Mouse (Mus musculus): ENCODE measurements around the gene Fam98c. TPM values are rescaled to one million over a fixed set of nuclear protein-coding genes. Genes with fewer than 3 reads are reported as not detected.

Gene Fam98c
- polyA plus RNA-seq, 1 experiment from 2014 or later: 28.3 TPM

- Histone ChIP-seq H3K27me3 (ENCODE audit: control insufficient read depth, insufficient read depth, low read depth, low read length) (peaks cover 4% of the 10 kb centered on the region), H3K27ac (ENCODE audit: low read length) (no peak overlapping the region), H3K4me1 (ENCODE audit: control insufficient read depth, insufficient read depth, low read length) (peaks cover 5% of the 10 kb centered on the region), H3K4me3 (ENCODE audit: low read depth, low read length) (no peak overlapping the region), H3K9ac (ENCODE audit: low read depth, low read length) (no peak overlapping the region), H3K4me2 (ENCODE audit: low read length) (no peak overlapping the region), H3K36me3 (ENCODE audit: control insufficient read depth, insufficient read depth, low read length) (no peaks in the 10 kb centered on the region; the same call in 1 of the 2 replicates), H3K9me3 (replicated peaks; ENCODE audit: control insufficient read depth, low read length, poor library complexity, severe bottlenecking) (no peaks in the 10 kb centered on the region)
- no peak for ATAC-seq
- WGBS: 28% methylated on average over 9 of the region's 9 CpGs
Measured at GRCm38 (mm10) chr7:29162750-29163525, 6.9 kb upstream of the Fam98c start.

GRCm38 (mm10) chr7:29162294-29162693 is 6.3 kb upstream of the Fam98c start:
- H3K36me3 ChIP-seq (ENCODE audit: control insufficient read depth, insufficient read depth, low read length): no peaks in the 10 kb centered on the region; the same call in 1 of the 2 replicates
- WGBS: 85% methylated on average over 5 of the region's 5 CpGs
- ATAC-seq: no peak
- no peaks in the 10 kb centered on the region for H3K4me1 ChIP-seq (ENCODE audit: control insufficient read depth, insufficient read depth, low read length)
- no peak overlapping the region for H3K4me2 ChIP-seq (ENCODE audit: low read length)
- no peak overlapping the region for H3K9ac ChIP-seq (ENCODE audit: low read depth, low read length)
- H3K4me3 ChIP-seq (ENCODE audit: low read depth, low read length): no peak overlapping the region
- H3K27ac ChIP-seq (ENCODE audit: low read length): no peak overlapping the region
- peaks cover 4% of the 10 kb centered on the region for H3K27me3 ChIP-seq (ENCODE audit: control insufficient read depth, insufficient read depth, low read depth, low read length)
- no peaks in the 10 kb centered on the region for H3K9me3 ChIP-seq (replicated peaks; ENCODE audit: control insufficient read depth, low read length, poor library complexity, severe bottlenecking)

- no peak for ATAC-seq
- H3K4me3 ChIP-seq (ENCODE audit: low read depth, low read length): no peak overlapping the region
- no peak overlapping the region for H3K27ac ChIP-seq (ENCODE audit: low read length)
- WGBS: 0% methylated on average over 5 of the region's 5 CpGs
- H3K9me3 ChIP-seq (replicated peaks; ENCODE audit: control insufficient read depth, low read length, poor library complexity, severe bottlenecking): no peaks in the 10 kb centered on the region
- H3K27me3 ChIP-seq (ENCODE audit: control insufficient read depth, insufficient read depth, low read depth, low read length): peaks cover 4% of the 10 kb centered on the region
- H3K4me1 ChIP-seq (ENCODE audit: control insufficient read depth, insufficient read depth, low read length): peaks cover 8% of the 10 kb centered on the region
- H3K4me2 ChIP-seq (ENCODE audit: low read length): no peak overlapping the region
- H3K36me3 ChIP-seq (ENCODE audit: control insufficient read depth, insufficient read depth, low read length): no peaks in the 10 kb centered on the region
- no peak overlapping the region for H3K9ac ChIP-seq (ENCODE audit: low read depth, low read length)
Measured at GRCm38 (mm10) chr7:29158264-29158663, 2.2 kb upstream of the Fam98c start.

- H3K4me1 ChIP-seq (ENCODE audit: control insufficient read depth, insufficient read depth, low read length): peaks cover 8% of the 10 kb centered on the region
- 8% methylated on average over 35 of the region's 37 CpGs for WGBS
- H3K27me3 ChIP-seq (ENCODE audit: control insufficient read depth, insufficient read depth, low read depth, low read length): peaks cover 4% of the 10 kb centered on the region
- peak overlapping the region; percentile 91 for H3K27ac ChIP-seq (ENCODE audit: low read length)
- peak; percentile 92 for ATAC-seq
- peak overlapping the region; percentile 81 for H3K4me3 ChIP-seq (ENCODE audit: low read depth, low read length)
- H3K9ac ChIP-seq (ENCODE audit: low read depth, low read length): peak overlapping the region; percentile 78
- H3K36me3 ChIP-seq (ENCODE audit: control insufficient read depth, insufficient read depth, low read length): no peaks in the 10 kb centered on the region
- peak overlapping the region; percentile 92 for H3K4me2 ChIP-seq (ENCODE audit: low read length)
- no peaks in the 10 kb centered on the region for H3K9me3 ChIP-seq (replicated peaks; ENCODE audit: control insufficient read depth, low read length, poor library complexity, severe bottlenecking)
Measured at GRCm38 (mm10) chr7:29155196-29155837, 717 bp downstream of the Fam98c start.

GRCm38 (mm10) chr7:29154018-29154720 is 1.9 kb downstream of the Fam98c start:
- 95% methylated on average over 14 of the region's 14 CpGs for WGBS
- peaks cover 8% of the 10 kb centered on the region for H3K4me1 ChIP-seq (ENCODE audit: control insufficient read depth, insufficient read depth, low read length)
- no peak overlapping the region for H3K4me2 ChIP-seq (ENCODE audit: low read length)
- no peak overlapping the region for H3K4me3 ChIP-seq (ENCODE audit: low read depth, low read length)
- no peak overlapping the region for H3K27ac ChIP-seq (ENCODE audit: low read length)
- no peaks in the 10 kb centered on the region for H3K36me3 ChIP-seq (ENCODE audit: control insufficient read depth, insufficient read depth, low read length)
- H3K27me3 ChIP-seq (ENCODE audit: control insufficient read depth, insufficient read depth, low read depth, low read length): peaks cover 4% of the 10 kb centered on the region
- H3K9ac ChIP-seq (ENCODE audit: low read depth, low read length): no peak overlapping the region
- H3K9me3 ChIP-seq (replicated peaks; ENCODE audit: control insufficient read depth, low read length, poor library complexity, severe bottlenecking): no peaks in the 10 kb centered on the region
- ATAC-seq: no peak

GRCm38 (mm10) chr7:29151486-29151885 is 4.5 kb downstream of the Fam98c start:
- peaks cover 6% of the 10 kb centered on the region for H3K4me1 ChIP-seq (ENCODE audit: control insufficient read depth, insufficient read depth, low read length)
- no peak overlapping the region for H3K9ac ChIP-seq (ENCODE audit: low read depth, low read length)
- H3K27ac ChIP-seq (ENCODE audit: low read length): no peak overlapping the region
- H3K4me2 ChIP-seq (ENCODE audit: low read length): no peak overlapping the region
- no peaks in the 10 kb centered on the region for H3K27me3 ChIP-seq (ENCODE audit: control insufficient read depth, insufficient read depth, low read depth, low read length)
- no peak for ATAC-seq
- H3K4me3 ChIP-seq (ENCODE audit: low read depth, low read length): no peak overlapping the region
- WGBS: 63% methylated on average over 10 of the region's 10 CpGs
- no peaks in the 10 kb centered on the region for H3K36me3 ChIP-seq (ENCODE audit: control insufficient read depth, insufficient read depth, low read length)
- H3K9me3 ChIP-seq (replicated peaks; ENCODE audit: control insufficient read depth, low read length, poor library complexity, severe bottlenecking): no peaks in the 10 kb centered on the region

GRCm38 (mm10) chr7:29148771-29149170 is 7.3 kb downstream of the Fam98c start:
- H3K27ac ChIP-seq (ENCODE audit: low read length): no peak overlapping the region
- ATAC-seq: no peak
- H3K4me1 ChIP-seq (ENCODE audit: control insufficient read depth, insufficient read depth, low read length): no peaks in the 10 kb centered on the region
- H3K9me3 ChIP-seq (replicated peaks; ENCODE audit: control insufficient read depth, low read length, poor library complexity, severe bottlenecking): no peaks in the 10 kb centered on the region
- H3K4me2 ChIP-seq (ENCODE audit: low read length): no peak overlapping the region
- no peaks in the 10 kb centered on the region for H3K27me3 ChIP-seq (ENCODE audit: control insufficient read depth, insufficient read depth, low read depth, low read length)
- no peaks in the 10 kb centered on the region for H3K36me3 ChIP-seq (ENCODE audit: control insufficient read depth, insufficient read depth, low read length)
- H3K4me3 ChIP-seq (ENCODE audit: low read depth, low read length): no peak overlapping the region
- H3K9ac ChIP-seq (ENCODE audit: low read depth, low read length): no peak overlapping the region
- WGBS: 90% methylated on average over 15 of the region's 15 CpGs

- no peak overlapping the region for H3K4me2 ChIP-seq (ENCODE audit: low read length)
- no peak overlapping the region for H3K27ac ChIP-seq (ENCODE audit: low read length)
- H3K4me1 ChIP-seq (ENCODE audit: control insufficient read depth, insufficient read depth, low read length): no peaks in the 10 kb centered on the region
- 87% methylated on average over 7 of the region's 7 CpGs for WGBS
- no peaks in the 10 kb centered on the region for H3K27me3 ChIP-seq (ENCODE audit: control insufficient read depth, insufficient read depth, low read depth, low read length)
- H3K9ac ChIP-seq (ENCODE audit: low read depth, low read length): no peak overlapping the region
- no peak overlapping the region for H3K4me3 ChIP-seq (ENCODE audit: low read depth, low read length)
- no peak for ATAC-seq
- no peaks in the 10 kb centered on the region for H3K9me3 ChIP-seq (replicated peaks; ENCODE audit: control insufficient read depth, low read length, poor library complexity, severe bottlenecking)
- no peaks in the 10 kb centered on the region for H3K36me3 ChIP-seq (ENCODE audit: control insufficient read depth, insufficient read depth, low read length)
Measured at GRCm38 (mm10) chr7:29146625-29147367, 9.2 kb downstream of the Fam98c start.

All from midbrain, embryonic 16.5 days (tissue).